Mouse (Mus musculus): ENCODE measurements around the gene Ndufb5. TPM values are rescaled to one million over a fixed set of nuclear protein-coding genes. Genes with fewer than 3 reads are reported as not detected.
A peak's percentile ranks its signal among the peaks of the same experiment; 100 is the strongest.
"Not testable (repeated sequence)": the region's sequence is repeated elsewhere in the genome, so short reads cannot be mapped to it uniquely, and the experiment has no call there.

Ndufb5 gene
- total and polyA plus RNA-seq, 2 experiments from 2014 or later: 354 to 442 TPM

DNA sequence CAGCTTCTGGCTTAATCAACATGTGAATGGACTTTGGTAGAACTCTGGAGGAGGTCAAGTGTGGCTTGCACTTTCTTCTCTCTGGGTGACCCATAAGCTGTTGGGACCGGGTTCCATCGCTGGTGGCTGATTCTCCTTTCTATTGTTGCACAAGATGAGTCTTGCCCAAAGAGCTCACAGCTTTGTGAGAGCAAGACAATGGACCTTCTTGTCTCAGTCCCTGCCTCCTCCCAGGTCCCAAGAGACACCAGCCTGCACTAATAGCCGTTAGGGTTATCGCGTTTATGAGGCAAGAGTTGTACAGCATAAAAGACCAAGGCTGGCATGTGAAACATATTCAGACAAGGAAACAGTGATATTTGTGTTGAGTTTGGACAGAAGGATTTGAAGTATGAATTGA lies 42.6 kb upstream of the Ndufb5 start:
- no peak for TF ChIP-seq CTCF (IDR thresholded peaks at IDR 0.05)
- WGBS: 54% methylated on average over 5 of the region's 5 CpGs

DNA sequence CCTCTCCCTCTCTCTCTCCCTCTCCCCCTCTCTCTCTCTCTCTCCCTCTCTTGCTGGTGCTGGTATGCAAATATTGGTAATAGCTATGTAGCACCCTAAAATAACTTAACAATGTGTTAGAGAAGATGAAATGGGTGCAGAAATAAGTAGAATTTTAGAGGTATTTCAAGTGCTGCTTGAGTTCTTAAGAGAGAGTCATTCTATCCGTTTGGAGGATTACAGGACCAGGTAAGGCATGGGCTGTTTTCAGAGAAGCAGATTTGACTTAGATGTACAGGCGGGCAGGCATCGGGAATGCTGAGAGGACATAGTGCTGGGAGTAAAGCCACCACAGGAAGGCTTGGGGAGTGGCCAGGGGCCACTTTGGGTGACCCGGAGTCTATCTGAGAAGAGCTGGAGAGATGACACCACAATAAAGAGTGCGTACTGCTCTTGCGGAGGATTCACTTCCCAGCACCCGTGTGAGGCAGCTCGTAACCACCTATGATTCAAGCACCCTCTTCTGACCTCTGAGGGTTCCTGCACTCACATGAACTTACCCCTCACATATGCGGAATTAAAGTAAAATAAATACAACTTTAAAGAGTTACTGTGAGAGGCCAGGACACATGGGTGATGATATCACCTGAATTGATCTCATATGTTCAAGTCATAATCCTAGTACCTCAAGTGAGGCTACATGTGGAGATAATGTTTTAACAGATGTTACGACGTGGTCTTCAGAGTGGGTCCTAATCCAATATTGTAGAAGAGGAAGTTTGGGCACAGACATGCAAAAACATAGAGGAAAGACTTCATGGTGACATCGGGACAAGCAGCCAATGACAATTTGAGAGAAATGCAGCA lies 41.8 kb upstream of the Ndufb5 start:
- no peak for DNase-seq (ENCODE audit: low spot score)
- WGBS: 79% methylated on average over 12 of the region's 12 CpGs

More for the DNA sequence above, 42.6 kb upstream of the Ndufb5 start:
- no peaks in the 10 kb centered on the region for H3K36me3 ChIP-seq (ENCODE audit: insufficient read depth, low read length)
- H3K4me3 ChIP-seq (ENCODE audit: low read depth, low read length): no peak overlapping the region
- DNase-seq (ENCODE audit: low spot score) (no peak), ATAC-seq (ENCODE audit: low FRiP score) (no peak)
- no peaks in the 10 kb centered on the region for H3K4me1 ChIP-seq (ENCODE audit: insufficient read depth, low read length)
- H3K27ac ChIP-seq (ENCODE audit: low read depth, low read length): no peak overlapping the region
- H3K9ac ChIP-seq (replicated peaks; ENCODE audit: low read length, poor library complexity, severe bottlenecking): no peak overlapping the region
- H3K27me3 ChIP-seq (ENCODE audit: insufficient read depth, low read length): no peaks in the 10 kb centered on the region
- H3K4me2 ChIP-seq (ENCODE audit: low read depth, low read length, poor library complexity, severe bottlenecking): no peak overlapping the region
- H3K9me3 ChIP-seq (ENCODE audit: low read length): no peaks in the 10 kb centered on the region

DNA sequence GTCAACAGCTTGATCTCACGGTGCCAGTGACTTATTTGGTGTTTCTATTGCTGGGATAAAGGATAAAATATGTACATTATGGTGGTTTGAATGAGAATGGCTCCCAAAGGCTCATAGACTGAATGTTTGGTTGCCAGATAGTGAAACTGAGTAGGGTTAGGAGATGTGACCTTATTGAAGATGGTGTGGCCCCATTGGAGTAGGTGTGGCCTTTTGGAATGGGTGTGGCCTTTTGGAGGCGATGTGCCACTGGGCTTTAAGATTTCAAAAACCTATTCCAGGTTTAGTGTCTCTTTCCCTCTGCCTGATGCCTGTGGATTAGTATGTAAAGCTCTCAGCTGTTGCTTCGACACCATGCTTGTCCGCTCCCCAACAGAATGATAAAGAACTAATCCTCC lies 41.2 kb upstream of the Ndufb5 start:
- no peak for ATAC-seq (ENCODE audit: low FRiP score)
- Histone ChIP-seq H3K27ac (ENCODE audit: low read depth, low read length) (no peak overlapping the region), H3K9ac (replicated peaks; ENCODE audit: low read length, poor library complexity, severe bottlenecking) (no peak overlapping the region), H3K4me1 (ENCODE audit: insufficient read depth, low read length) (no peaks in the 10 kb centered on the region), H3K27me3 (ENCODE audit: insufficient read depth, low read length) (no peaks in the 10 kb centered on the region), H3K9me3 (ENCODE audit: low read length) (no peaks in the 10 kb centered on the region), H3K36me3 (ENCODE audit: insufficient read depth, low read length) (no peaks in the 10 kb centered on the region), H3K4me2 (ENCODE audit: low read depth, low read length, poor library complexity, severe bottlenecking) (no peak overlapping the region), H3K4me3 (ENCODE audit: low read depth, low read length) (no peak overlapping the region)
- DNase-seq (ENCODE audit: low spot score): no peak
- TF ChIP-seq CTCF (IDR thresholded peaks at IDR 0.05): no peak
- WGBS: 86% methylated on average over 4 of the region's 4 CpGs

More for the DNA sequence above, 41.8 kb upstream of the Ndufb5 start:
- TF ChIP-seq CTCF (IDR thresholded peaks at IDR 0.05): no peak
- ATAC-seq (ENCODE audit: low FRiP score): no peak
- Histone ChIP-seq H3K27me3 (ENCODE audit: insufficient read depth, low read length) (no peaks in the 10 kb centered on the region), H3K4me2 (ENCODE audit: low read depth, low read length, poor library complexity, severe bottlenecking) (no peak overlapping the region), H3K27ac (ENCODE audit: low read depth, low read length) (no peak overlapping the region), H3K36me3 (ENCODE audit: insufficient read depth, low read length) (no peaks in the 10 kb centered on the region), H3K9ac (replicated peaks; ENCODE audit: low read length, poor library complexity, severe bottlenecking) (no peak overlapping the region), H3K9me3 (ENCODE audit: low read length) (no peaks in the 10 kb centered on the region), H3K4me1 (ENCODE audit: insufficient read depth, low read length) (no peaks in the 10 kb centered on the region), H3K4me3 (ENCODE audit: low read depth, low read length) (no peak overlapping the region)

DNA sequence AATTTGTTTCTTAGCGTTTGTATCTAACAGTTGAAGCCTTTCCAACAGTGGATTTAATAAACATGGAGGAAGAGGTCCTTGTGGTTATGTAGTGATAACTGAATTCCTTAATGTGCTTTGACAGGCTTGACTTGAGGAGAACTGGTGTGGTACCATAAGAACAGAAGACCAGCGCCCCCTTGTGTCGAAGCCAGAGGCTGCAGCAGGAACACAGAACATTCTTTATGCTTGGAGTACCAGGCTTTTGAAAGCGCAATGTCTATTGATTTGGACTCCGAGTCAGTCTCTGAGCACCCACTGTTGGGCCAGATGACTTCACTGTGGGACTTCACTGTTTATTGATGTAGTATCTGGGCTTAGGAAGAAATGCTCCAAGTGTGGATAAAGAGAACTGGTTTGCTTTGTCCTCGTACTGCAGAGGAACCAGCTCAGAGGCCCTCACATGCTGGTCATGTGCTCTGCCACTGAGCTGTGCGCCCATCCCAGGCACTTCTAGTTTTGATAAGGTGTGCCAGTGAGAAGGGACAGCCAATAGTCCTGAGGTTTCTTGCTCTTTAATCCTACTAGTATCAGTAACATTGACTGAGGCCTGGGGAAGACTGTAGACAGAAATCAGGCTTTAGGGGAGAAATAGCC lies 38.4 kb upstream of the Ndufb5 start:
- Histone ChIP-seq H3K4me1 (ENCODE audit: insufficient read depth, low read length) (no peaks in the 10 kb centered on the region), H3K4me2 (ENCODE audit: low read depth, low read length, poor library complexity, severe bottlenecking) (no peak overlapping the region), H3K27ac (ENCODE audit: low read depth, low read length) (no peak overlapping the region), H3K9me3 (ENCODE audit: low read length) (no peaks in the 10 kb centered on the region), H3K4me3 (ENCODE audit: low read depth, low read length) (no peak overlapping the region), H3K27me3 (ENCODE audit: insufficient read depth, low read length) (no peaks in the 10 kb centered on the region), H3K36me3 (ENCODE audit: insufficient read depth, low read length) (no peaks in the 10 kb centered on the region), H3K9ac (replicated peaks; ENCODE audit: low read length, poor library complexity, severe bottlenecking) (no peak overlapping the region)
- peak; percentile 95 for DNase-seq (ENCODE audit: low spot score)
- peak; percentile 94 for TF ChIP-seq CTCF (IDR thresholded peaks at IDR 0.05)
- peak; percentile 87 for ATAC-seq (ENCODE audit: low FRiP score)
- 27% methylated on average over 7 of the region's 7 CpGs for WGBS

DNA sequence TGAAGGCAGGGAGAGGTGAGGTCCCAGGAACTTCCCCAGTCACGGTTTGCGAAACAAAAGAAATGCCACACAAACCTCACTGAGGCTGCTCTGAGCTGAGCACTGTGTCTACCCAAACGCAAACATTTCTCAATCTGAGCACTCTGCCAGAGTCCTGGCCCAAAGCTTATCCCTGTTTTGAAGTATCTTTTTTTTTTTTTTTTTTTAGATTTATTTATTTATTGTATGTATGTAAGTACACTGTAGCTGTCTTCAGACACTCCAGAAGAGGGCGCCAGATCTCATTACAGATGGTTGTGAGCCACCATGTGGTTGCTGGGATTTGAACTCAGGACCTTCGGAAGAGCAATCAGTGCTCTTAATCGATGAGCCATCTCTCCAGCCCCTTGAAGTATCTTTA lies 32.8 kb upstream of the Ndufb5 start:
- H3K4me1 ChIP-seq (ENCODE audit: insufficient read depth, low read length); H3K9ac ChIP-seq (replicated peaks; ENCODE audit: low read length, poor library complexity, severe bottlenecking); H3K36me3 ChIP-seq (ENCODE audit: insufficient read depth, low read length); H3K9me3 ChIP-seq (ENCODE audit: low read length); H3K4me3 ChIP-seq (ENCODE audit: low read depth, low read length); H3K27me3 ChIP-seq (ENCODE audit: insufficient read depth, low read length); H3K4me2 ChIP-seq (ENCODE audit: low read depth, low read length, poor library complexity, severe bottlenecking); DNase-seq (ENCODE audit: low spot score); ATAC-seq (ENCODE audit: low FRiP score); H3K27ac ChIP-seq (ENCODE audit: low read depth, low read length): not testable (repeated sequence)
- 95% methylated on average over 6 of the region's 6 CpGs for WGBS

DNA sequence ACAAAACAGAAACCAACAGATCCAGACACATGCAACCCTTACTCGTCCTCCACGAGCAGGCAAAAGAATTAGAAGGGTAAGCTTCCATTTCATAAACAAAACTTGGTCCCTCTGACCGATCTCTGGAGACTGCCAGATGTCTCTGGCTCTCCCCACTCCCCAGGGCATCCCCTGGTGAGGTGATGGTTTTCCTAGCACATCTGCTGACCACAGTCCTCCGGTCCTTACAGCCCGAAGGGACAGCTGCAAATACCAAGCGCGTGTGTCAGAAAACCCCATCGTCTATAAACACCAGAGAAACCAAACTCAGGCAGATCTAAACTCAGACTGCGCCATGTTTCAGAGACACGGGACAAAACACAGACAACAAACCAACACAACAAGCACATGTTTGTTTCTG lies 32.2 kb upstream of the Ndufb5 start:
- not testable (repeated sequence) for H3K4me1 ChIP-seq (ENCODE audit: insufficient read depth, low read length); H3K27ac ChIP-seq (ENCODE audit: low read depth, low read length); H3K9me3 ChIP-seq (ENCODE audit: low read length); H3K4me3 ChIP-seq (ENCODE audit: low read depth, low read length); H3K27me3 ChIP-seq (ENCODE audit: insufficient read depth, low read length); DNase-seq (ENCODE audit: low spot score); H3K9ac ChIP-seq (replicated peaks; ENCODE audit: low read length, poor library complexity, severe bottlenecking); H3K36me3 ChIP-seq (ENCODE audit: insufficient read depth, low read length); ATAC-seq (ENCODE audit: low FRiP score); H3K4me2 ChIP-seq (ENCODE audit: low read depth, low read length, poor library complexity, severe bottlenecking)
- WGBS: 89% methylated on average over 10 of the region's 10 CpGs

DNA sequence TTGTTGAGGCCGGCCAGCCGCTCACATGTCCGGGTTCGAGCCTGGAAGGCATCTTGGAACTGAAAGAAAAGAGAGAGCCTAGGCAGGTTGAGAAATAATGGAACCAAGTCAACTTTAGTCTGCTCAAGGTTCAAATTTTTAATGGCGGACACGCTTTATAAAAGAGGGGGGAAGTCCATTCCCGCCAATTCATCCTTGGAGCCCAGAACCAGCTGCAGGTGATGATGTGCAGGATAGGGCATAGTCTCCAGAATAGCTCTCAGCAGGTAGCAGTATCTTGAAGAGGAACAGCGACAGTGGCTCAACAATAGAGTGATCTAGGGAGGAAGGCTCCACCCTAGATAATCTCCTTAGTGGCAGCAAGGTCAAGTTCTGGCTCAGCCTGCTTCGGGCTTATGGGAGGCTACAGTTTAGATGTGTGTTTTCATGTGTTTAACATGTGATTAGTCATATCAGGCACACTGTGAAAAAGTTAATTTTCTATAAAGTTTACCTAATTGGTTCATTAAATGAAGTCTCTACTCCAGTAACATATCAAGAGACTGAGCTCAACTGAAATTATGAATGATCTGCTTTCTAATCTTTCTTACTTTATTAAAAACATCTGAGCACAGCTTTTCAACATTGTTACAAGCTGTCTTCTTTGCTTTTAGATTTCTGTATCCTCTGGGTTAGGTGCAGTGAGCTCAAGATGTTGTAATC lies 31.0 kb upstream of the Ndufb5 start, which contains the start of gene Actl6a:
Gene Actl6a (plus strand): TSS at position 652 of the 702 bp plus-strand sequence.
- H3K4me2 ChIP-seq (ENCODE audit: low read depth, low read length, poor library complexity, severe bottlenecking); H3K4me1 ChIP-seq (ENCODE audit: insufficient read depth, low read length); H3K9me3 ChIP-seq (ENCODE audit: low read length); H3K36me3 ChIP-seq (ENCODE audit: insufficient read depth, low read length); H3K27ac ChIP-seq (ENCODE audit: low read depth, low read length); DNase-seq (ENCODE audit: low spot score); ATAC-seq (ENCODE audit: low FRiP score); H3K27me3 ChIP-seq (ENCODE audit: insufficient read depth, low read length); H3K4me3 ChIP-seq (ENCODE audit: low read depth, low read length); H3K9ac ChIP-seq (replicated peaks; ENCODE audit: low read length, poor library complexity, severe bottlenecking): not testable (repeated sequence)
- 77% methylated on average over 9 of the region's 9 CpGs for WGBS
